Mouse (Mus musculus) lung, postnatal 0 days (tissue): ENCODE results near the gene Mast4.

Experiments used
- CTCF ChIP-seq: IDR thresholded peaks from 2 replicates; pipeline ENCODE4 v1.5.1; 2016; ENCODE audit warnings: antibody characterized with exemption, mild to moderate bottlenecking
- EP300 ChIP-seq: IDR thresholded peaks from 2 replicates; pipeline ENCODE4 v1.6.1; 2016; ENCODE audit warnings: antibody characterized with exemption, mild to moderate bottlenecking, control low read depth

DNA sequence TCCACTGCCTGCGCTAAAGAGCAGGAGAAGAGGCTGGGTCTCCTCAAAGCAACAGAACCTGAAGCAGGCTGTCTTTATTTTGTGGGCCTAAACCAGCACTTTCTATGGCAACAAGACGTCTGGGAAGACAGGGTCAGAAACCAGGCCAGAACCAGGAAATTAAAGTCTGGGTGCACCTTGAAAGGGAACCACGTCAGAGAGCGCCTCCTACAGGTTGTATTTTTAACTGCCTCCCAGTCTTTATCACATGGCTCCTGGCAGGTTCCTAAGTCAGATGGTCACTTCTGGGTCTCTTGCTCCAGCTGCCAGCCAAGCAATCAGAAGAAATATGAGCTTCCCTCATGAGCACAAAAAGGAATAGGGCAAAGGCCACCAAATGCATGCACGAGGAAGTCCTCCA lies 304.9 kb downstream of the Mast4 start:
- TF ChIP-seq CTCF (no peak), EP300 (no peak)
